Mouse (Mus musculus) layer of hippocampus, adult 18-20 months (tissue): ENCODE data around the gene Gm2000. TPM values are rescaled to one million over a fixed set of nuclear protein-coding genes. Genes with fewer than 3 reads are reported as not detected.
"Not testable (repeated sequence)": the region's sequence is repeated elsewhere in the genome, so short reads cannot be mapped to it uniquely, and the experiment has no call there.

Source experiments
- DNase-seq, 2 experiments: peaks; one replicate each; pipeline ENCODE4 v3.0.0; 2022; ENCODE audit warnings: low spot score in 2 of 2
- long read RNA-seq: library from polyadenylated mRNA; stranded (forward); transcript quantifications from one replicate; pipeline ENCODE4 v2.0.0, GENCODE M21; 2021
- total RNA-seq, 2 experiments: library from RNA; stranded (reverse); gene quantifications; 2 replicates each; pipeline ENCODE4 v1.2.3; 2021

The Gm2000 gene
- 100 to 1,000 TPM; 341 to 368 TPM for total RNA-seq
- long read RNA-seq, transcript Gm2000-201 (1 exons, 445 nt), result major isoform, 17 of 17 reads
- long read RNA-seq, partial matches to known transcripts, result 0 of 17 reads
- long read RNA-seq, other reads (novel, unspliced or antisense), result 0 of 17 reads

GRCm38 (mm10) chr1:156365740-156366139 is at the start of gene Gm2000:
Gm2000 (plus strand) TSS chr1:156366040.
- no peak for DNase-seq

- DNase-seq, result no peak
Measured at GRCm38 (mm10) chr1:156323126-156323525, 42.7 kb upstream of the Gm2000 start.

GRCm38 (mm10) chr1:156340847-156341246 is 25.0 kb upstream of the Gm2000 start:
- DNase-seq, result no peak

- DNase-seq, result no peak
Measured at GRCm38 (mm10) chr1:156344433-156344832, 21.4 kb upstream of the Gm2000 start.

- DNase-seq, result no peak
Measured at GRCm38 (mm10) chr1:156345633-156346032, 20.2 kb upstream of the Gm2000 start.

GRCm38 (mm10) chr1:156349031-156349430 is 16.8 kb upstream of the Gm2000 start:
- DNase-seq, result no peak

GRCm38 (mm10) chr1:156350441-156350840 is 15.4 kb upstream of the Gm2000 start:
- no peak for DNase-seq

GRCm38 (mm10) chr1:156352466-156352865 is 13.4 kb upstream of the Gm2000 start:
- no peak for DNase-seq

- no peak for DNase-seq
Measured at GRCm38 (mm10) chr1:156381217-156381616, 15.4 kb downstream of the Gm2000 start.

- no peak for DNase-seq
Measured at GRCm38 (mm10) chr1:156386232-156386631, 20.4 kb downstream of the Gm2000 start.

GRCm38 (mm10) chr1:156386880-156387279 is 21.0 kb downstream of the Gm2000 start:
- no peak for DNase-seq

- DNase-seq, result no peak
Measured at GRCm38 (mm10) chr1:156393148-156393547, 27.3 kb downstream of the Gm2000 start.

GRCm38 (mm10) chr1:156400159-156400558 is 34.3 kb downstream of the Gm2000 start:
- not testable (repeated sequence) for DNase-seq

- no peak for DNase-seq
Measured at GRCm38 (mm10) chr1:156402491-156402890, 36.7 kb downstream of the Gm2000 start.

GRCm38 (mm10) chr1:156403251-156403650 is 37.4 kb downstream of the Gm2000 start:
- DNase-seq, result no peak

- DNase-seq, result no peak
Measured at GRCm38 (mm10) chr1:156408004-156408403, 42.2 kb downstream of the Gm2000 start.

- no peak for DNase-seq
Measured at GRCm38 (mm10) chr1:156408521-156408920, 42.7 kb downstream of the Gm2000 start.

Other genes starting within 250 kb of the Gm2000 start
- 10 to 100 TPM; 13.6 to 14.1 TPM for gene Fam163a, start 161.0 kb upstream of the Gm2000 start, total RNA-seq
- gene Tdrd5, start 62.4 kb upstream of the Gm2000 start, total RNA-seq, result 1 to 10 TPM; 4.4 to 5.7 TPM
- under 1 TPM in 1 of 2 experiments, not detected in 1; 0.13 TPM for gene Nphs2, start 55.3 kb upstream of the Gm2000 start, total RNA-seq
- gene Axdnd1, start 55.1 kb downstream of the Gm2000 start, total RNA-seq, result 1 to 10 TPM in 1 of 2 experiments, under 1 TPM in 1; 0.50 to 1.2 TPM
- gene Soat1, start 108.3 kb downstream of the Gm2000 start, total RNA-seq, result 10 to 100 TPM; 49.0 to 58.6 TPM
- gene Gm10031, start 158.0 kb downstream of the Gm2000 start, total RNA-seq, result 10 to 100 TPM; 41.8 to 42.1 TPM
- gene Abl2, start 192.7 kb downstream of the Gm2000 start, total RNA-seq, result 10 to 100 TPM; 83.1 to 89.9 TPM